Mouse (Mus musculus) hematopoietic stem cell, adult 5-6 weeks (primary cell): ENCODE measurements around the gene Rims4. TPM values are rescaled to one million over a fixed set of nuclear protein-coding genes. Genes with fewer than 3 reads are reported as not detected.

Experiments used
- ATAC-seq, 2 experiments: fragments of 125-278 bp in 1 of 2; replicated peaks in 1 of 2; 2 replicates each; pipeline ENCODE4 v1.8.0; 2016 to 2017; ENCODE audit warnings: inconsistent platforms in 2 of 2, mild to moderate bottlenecking in 2 of 2, moderate number of reproducible peaks in 2 of 2, low read depth in 1 of 2, moderate TSS enrichment in 1 of 2; ENCODE audit not compliant: low FRiP score in 2 of 2, poor library complexity in 2 of 2, severe bottlenecking in 2 of 2, insufficient read depth in 1 of 2, low TSS enrichment in 1 of 2
- total RNA-seq: library from RNA; stranded (forward); fragments of 172-1452, 232-1000 nt; gene quantifications from 2 replicates; pipeline ENCODE4 v1.2.3, GENCODE M21; 2017

The Rims4 gene
- total RNA-seq, 1 experiment from 2014 or later = not detected

- ATAC-seq = no peak
Measured at GRCm38 (mm10) chr2:163915294-163915791, 3.1 kb downstream of the Rims4 start.

DNA sequence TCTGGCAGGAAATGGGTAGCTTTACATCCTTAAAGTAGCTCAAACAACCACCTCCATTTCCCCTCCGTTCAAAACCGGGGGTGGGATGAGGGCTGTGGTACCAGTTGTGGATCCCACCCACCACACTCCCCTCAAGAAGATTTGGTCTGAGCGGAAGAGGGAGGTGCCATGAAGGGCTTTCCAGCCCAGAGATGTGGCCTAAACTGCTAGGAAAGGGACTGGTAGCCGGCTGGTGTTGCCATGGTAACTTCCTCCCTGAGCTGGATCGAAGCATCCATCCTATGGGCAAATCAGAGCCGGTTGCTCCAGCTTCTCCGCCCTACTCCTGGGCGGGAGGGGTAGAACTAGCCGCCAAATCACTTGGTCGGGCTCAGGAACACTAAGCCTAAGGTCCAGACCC lies 4.4 kb downstream of the Rims4 start:
- ATAC-seq = no peak

DNA sequence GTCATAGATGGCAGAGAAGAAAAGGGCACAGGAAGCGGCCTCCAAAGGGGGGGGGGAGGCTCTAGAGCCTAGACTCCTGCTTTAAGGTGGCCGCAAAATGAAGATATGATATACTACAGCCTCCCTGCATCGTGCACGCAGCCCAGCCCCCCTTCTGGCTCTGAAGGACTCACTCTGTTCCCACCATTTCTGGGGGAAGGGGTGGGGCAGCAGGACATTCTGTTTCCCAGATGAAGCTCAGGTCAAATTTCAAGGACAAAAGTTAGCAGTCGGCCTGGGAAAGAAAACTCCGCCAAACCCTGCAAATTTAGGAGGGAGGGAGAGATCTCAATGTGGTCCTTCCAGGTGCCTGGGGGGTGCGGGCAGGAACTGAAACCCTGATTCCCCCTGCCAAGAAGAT lies 4.8 kb downstream of the Rims4 start:
- no peak for ATAC-seq

- ATAC-seq = no peak
Measured at GRCm38 (mm10) chr2:163911826-163912444, 6.5 kb downstream of the Rims4 start.

DNA sequence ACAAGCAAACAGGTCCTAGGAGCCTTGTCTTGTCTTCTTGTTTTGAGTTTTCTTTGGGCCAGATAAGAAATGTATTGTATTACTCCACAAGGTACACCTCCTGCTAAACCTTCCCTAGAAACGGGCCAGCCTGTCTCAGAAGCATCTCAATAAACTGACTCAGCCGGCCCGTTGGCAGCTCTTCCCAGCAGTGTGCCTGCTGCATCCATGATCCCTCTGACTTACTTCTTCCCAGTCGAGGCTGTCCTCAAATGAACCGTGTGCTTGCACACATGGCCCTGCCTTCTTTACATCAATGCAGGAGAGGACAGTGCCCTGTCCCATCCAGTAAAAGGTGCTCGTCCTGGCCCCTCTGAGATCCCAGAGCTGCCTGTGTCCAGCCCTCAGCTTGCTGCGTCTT lies 8.9 kb downstream of the Rims4 start:
- no peak for ATAC-seq

GRCm38 (mm10) chr2:163907131-163907530 lies 11.4 kb downstream of the Rims4 start:
- ATAC-seq = no peak

DNA sequence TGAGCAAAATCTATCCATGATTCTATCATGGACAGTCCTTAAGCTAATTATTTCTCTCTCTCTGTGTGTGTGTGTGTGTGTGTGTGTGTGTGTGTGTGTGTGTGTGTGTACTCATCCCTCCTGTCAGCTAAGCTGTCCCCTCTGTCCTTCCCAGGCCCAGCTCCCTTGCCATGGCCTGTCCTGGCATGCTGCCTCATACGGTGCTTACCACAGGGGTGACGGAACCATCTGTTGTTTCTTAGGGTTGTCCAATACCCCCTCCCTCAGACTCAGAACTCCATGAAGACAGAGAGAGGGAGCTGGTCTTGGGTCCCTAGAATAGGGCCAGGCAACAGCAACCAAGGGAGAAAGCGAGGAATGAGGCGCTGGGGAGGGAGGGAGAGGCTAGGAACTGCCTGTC lies 14.2 kb downstream of the Rims4 start:
- no peak for ATAC-seq

GRCm38 (mm10) chr2:163903461-163903860 lies 15.0 kb downstream of the Rims4 start:
- ATAC-seq = no peak

DNA sequence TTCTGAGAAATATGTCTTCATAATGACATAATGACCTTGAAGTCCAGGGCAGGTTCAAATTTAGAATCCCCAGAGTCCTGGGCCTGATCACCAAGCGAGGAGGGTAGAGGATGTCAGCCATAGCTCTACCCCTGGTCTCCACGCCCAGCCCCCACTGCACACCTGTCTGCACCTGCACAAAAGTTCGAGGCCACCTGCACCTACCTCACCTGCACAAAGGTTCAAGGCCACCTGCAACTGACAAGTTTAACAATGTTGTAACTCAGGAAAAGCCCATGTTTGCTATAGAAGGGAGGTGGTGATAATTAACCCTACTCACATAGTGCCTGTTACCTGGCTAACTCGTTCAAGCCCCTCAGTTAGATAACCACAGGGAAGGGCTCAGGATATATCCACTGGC lies 16.0 kb downstream of the Rims4 start:
- ATAC-seq = no peak

- ATAC-seq = no peak
Measured at GRCm38 (mm10) chr2:163901043-163901442, 17.4 kb downstream of the Rims4 start.

DNA sequence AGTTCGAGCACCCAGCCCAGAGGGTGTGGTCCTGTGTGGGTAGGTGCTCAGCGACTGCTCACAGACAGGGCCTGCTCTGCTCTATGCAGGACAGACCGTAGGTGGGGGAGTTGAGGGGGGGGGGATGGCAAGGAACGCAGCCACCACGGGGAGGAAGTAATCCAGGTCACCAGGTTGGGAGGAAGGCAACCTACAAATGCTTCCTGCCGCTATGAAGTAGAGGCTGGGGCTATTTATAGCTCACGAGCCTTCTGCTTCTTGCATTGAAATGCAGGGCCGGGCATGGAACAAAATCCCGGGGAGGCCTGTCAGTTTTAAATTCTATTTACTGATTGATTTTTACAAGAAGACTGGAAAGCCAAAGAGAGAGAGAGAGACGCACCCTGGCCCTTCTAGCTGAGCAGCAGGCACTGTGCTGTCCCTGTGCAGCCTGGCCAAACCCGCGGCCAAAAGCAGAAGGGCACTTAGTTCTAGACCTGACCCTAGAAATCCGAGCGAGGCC lies 18.5 kb downstream of the Rims4 start:
- ATAC-seq = no peak

- no peak for ATAC-seq
Measured at GRCm38 (mm10) chr2:163897988-163898535, 20.4 kb downstream of the Rims4 start.

DNA sequence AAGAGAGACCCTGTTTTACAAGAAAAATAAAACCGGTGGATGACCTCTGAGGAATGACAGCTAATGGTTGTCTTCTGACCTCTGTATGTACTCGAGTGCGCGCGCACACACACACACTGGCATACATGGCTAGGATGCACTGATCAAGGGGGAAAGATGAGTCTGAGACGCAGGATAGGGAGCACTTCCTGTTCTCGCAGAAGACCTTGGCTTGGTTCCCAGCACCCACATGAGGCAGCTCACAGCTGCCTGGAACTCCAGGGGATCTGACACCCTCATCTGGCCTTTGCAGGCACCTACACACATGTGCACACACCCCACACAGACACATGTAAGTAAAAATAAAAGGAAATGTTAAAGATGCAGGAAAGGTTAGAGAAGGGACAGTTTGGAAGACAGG lies 21.5 kb downstream of the Rims4 start:
- ATAC-seq = no peak

DNA sequence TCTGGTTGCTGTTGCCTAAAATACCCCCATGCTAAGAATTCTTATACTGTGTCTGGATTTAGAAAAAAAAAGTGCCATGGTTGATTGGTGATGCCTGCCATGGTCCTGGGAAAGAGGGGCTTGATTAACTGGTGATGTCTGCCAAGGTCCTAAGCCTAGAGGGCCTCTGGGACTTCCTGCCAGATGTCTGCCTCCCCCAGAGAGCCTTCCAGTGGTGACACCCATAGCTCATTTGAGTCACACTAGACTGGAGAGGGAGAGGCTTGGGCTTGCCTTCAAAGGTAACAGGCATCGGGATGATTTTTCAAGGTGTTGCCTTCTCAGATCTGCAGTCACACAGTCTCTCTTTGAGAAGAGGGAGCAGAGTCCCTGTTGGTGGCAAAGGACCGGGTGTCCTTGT lies 23.3 kb downstream of the Rims4 start:
- no peak for ATAC-seq

DNA sequence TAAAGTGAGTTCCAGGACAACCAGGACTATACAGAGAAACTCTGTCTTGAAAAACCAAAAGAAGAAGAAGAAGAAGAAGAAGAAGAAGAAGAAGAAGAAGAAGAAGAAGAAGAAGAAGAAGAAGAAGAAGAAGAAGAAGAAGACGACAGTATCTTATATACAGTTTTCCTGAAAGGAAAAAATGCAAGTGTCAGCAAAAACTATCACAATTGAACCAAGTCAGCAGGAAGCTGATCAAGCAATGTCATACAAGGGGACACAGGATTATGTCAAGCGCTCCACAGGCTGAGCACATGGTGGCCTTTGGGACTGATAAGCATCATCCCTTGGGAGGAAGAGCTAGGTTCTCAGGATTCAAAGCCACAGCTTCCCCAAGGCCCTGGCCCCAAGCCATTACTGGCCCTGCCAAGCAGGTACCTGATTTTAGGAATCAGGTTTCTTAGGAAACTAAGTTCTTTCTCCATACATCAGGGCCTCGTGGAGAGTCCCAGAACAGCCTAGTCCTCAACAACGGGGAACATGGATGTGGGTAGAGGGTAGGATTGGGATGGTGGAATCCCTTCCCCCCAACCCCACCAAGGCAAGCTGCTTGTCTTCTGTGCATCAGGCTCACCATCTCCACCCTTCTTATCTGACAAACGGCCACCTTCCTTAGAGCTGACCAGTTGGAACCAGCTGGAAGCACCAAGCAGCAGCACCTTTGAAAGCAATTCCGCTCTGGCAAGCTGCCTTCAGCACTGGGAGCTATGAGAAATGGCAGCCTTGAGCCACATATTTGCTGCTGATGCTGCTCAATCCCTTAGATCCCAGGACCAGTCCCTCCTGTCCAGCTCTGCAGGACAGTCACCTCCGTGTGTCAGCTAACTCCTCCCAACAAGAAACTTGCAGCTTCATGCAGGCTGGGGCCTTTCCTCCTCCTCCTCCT lies 24.8 kb downstream of the Rims4 start:
- ATAC-seq = no peak

GRCm38 (mm10) chr2:163891271-163891670 lies 27.2 kb downstream of the Rims4 start:
- ATAC-seq = no peak

DNA sequence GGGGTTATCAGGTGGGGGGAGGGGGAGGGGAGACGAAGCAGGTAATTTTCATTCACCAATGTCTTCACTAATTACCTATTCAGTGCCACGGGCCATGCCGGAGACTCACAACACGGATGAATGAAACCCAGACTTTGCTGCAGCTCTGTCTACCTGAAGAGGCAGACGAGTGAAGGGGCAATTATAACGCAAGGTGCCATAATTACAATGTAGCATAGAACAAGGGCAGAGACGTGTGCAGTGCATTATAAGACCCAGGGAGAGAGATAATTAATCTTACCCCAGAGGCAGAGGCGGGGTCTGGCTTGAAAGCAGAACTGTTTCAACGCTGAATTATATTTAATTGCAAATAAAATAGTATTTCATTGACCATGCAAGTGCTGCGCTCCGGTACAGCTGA lies 27.9 kb downstream of the Rims4 start:
- no peak for ATAC-seq

DNA sequence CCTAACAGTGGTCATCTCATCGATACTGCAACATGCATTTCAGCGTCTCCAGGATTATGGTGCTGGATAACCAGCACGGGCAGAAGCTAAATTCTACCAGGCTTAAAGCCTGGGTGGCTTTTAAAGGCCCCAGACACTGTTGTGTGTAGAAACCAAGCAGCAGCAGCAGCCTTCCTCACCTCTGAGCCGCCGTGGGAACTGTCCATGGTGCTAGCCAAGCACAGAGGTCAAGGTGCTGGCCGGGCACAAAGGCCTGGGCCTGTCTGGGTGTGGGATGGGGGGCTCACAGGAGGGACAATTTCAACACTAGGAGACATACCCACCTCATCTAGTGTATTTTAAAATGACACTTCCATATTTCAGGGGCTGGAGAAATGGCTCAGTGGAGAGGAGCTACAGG lies 29.1 kb downstream of the Rims4 start:
- ATAC-seq = no peak
